Mouse (Mus musculus): ENCODE data around the gene Cmc1. TPM values are rescaled to one million over a fixed set of nuclear protein-coding genes. Genes with fewer than 3 reads are reported as not detected.

Cmc1 gene
- polyA plus RNA-seq (2015; fragmentation: Nextera tagmentation; extraction: Ambion mirVana): 45.9 and 48.5 TPM in 2 replicates

DNA sequence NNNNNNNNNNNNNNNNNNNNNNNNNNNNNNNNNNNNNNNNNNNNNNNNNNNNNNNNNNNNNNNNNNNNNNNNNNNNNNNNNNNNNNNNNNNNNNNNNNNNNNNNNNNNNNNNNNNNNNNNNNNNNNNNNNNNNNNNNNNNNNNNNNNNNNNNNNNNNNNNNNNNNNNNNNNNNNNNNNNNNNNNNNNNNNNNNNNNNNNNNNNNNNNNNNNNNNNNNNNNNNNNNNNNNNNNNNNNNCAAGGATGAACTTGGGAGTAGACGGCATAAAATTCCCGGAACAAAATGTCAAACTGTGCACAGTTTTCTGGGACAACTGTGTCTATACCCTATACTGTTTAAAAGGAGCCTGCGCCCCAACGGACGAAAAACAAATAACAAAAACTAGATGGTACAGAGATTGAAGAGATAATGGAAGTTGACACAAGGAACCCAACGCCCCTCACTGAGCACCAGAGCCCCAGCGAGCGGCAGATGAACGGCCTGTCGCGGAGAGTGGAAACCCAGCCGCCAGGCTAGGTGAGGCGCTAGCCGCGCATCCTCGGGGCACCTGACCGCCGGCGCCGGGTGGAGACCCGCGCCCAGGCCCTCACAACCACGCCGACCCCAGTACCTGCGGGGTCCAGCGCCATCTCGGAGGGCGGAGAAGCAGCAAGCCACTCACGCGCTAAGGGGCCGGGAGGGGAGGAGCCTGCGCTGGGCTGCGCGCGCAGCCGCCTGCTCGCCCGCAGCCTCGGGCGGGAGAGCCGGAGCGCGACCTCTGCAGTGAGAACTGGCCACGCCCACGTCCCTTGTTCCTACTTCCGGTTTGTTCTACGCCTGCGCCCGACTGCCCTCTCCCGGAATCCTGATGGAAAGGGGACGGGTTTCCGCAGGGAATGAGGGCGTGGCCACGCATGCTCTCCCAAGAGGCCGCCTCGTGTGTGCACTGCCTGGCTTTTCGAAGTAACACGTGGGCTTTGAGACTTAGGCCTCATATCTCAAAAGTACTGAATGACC, at the start of gene Cmc1:
Cmc1 (minus strand) TSS at position 771 of the 996 bp plus-strand sequence.
- ATAC-seq: peak; percentile 97
- Histone ChIP-seq H3K9ac (replicated peaks) (peak within 1 kb of the TSS; percentile 88), H3K27me3 (no peaks in the 10 kb centered on the region), H3K4me1 (replicated peaks) (peaks cover 18% of the 10 kb centered on the region), H3K27ac (peak within 1 kb of the TSS; percentile 83), H3K9me3 (no peaks in the 10 kb centered on the region), H3K4me2 (replicated peaks) (peak within 1 kb of the TSS; percentile 62), H3K4me3 (replicated peaks) (peak within 1 kb of the TSS; percentile 81), H3K36me3 (no peaks in the 10 kb centered on the region)
- WGBS: 2% methylated on average over 58 of the region's 58 CpGs

DNA sequence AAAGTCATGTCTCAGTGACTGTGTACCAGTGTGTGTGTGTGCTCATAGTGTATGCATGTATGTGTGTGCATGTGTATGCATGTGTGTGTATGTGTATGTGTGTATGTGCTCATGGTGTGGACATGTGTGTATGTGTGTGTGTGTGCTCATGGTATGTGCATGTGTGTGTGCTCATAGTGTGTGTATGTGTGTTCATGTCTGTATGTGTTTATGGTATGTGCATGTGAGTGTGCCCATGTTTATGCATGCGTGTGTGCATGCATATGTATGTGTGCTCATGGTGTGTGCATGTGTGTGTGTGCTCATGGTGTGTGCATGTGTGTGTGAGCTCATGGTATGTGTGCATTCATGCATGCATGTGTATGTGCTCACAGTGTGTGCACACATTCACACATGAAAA, 48.6 kb upstream of the Cmc1 start:
- 0 out of 2 replicates have a peak, but pooled peaks have one; percentile 20 for ATAC-seq
- 89% methylated on average over 1 of the region's 1 CpGs for WGBS
- Histone ChIP-seq H3K36me3 (no peaks in the 10 kb centered on the region), H3K27ac (no peak overlapping the region), H3K9me3 (no peaks in the 10 kb centered on the region), H3K27me3 (no peaks in the 10 kb centered on the region), H3K4me3 (replicated peaks) (no peak overlapping the region), H3K4me2 (replicated peaks) (no peak overlapping the region), H3K9ac (replicated peaks) (no peak overlapping the region), H3K4me1 (replicated peaks) (peaks cover 9% of the 10 kb centered on the region)

- peaks cover 9% of the 10 kb centered on the region for H3K4me1 ChIP-seq (replicated peaks)
- no peaks in the 10 kb centered on the region for H3K9me3 ChIP-seq
- 75% methylated on average over 9 of the region's 9 CpGs for WGBS
- H3K4me2 ChIP-seq (replicated peaks): no peak overlapping the region
- ATAC-seq: no peak
- H3K4me3 ChIP-seq (replicated peaks): no peak overlapping the region
- H3K36me3 ChIP-seq: no peaks in the 10 kb centered on the region
- no peak overlapping the region for H3K9ac ChIP-seq (replicated peaks)
- H3K27ac ChIP-seq: no peak overlapping the region
- no peaks in the 10 kb centered on the region for H3K27me3 ChIP-seq
Observed at GRCm38 (mm10) chr9:118196661-118197390, 46.8 kb upstream of the Cmc1 start.

- ATAC-seq: no peak
- Histone ChIP-seq H3K4me1 (replicated peaks) (peaks cover 9% of the 10 kb centered on the region), H3K36me3 (no peaks in the 10 kb centered on the region), H3K4me3 (replicated peaks) (no peak overlapping the region), H3K9ac (replicated peaks) (no peak overlapping the region), H3K4me2 (replicated peaks) (no peak overlapping the region), H3K27ac (no peak overlapping the region), H3K9me3 (no peaks in the 10 kb centered on the region), H3K27me3 (no peaks in the 10 kb centered on the region)
- 80% methylated on average over 1 of the region's 1 CpGs for WGBS
Observed at GRCm38 (mm10) chr9:118193263-118193662, 43.3 kb upstream of the Cmc1 start.

GRCm38 (mm10) chr9:118191276-118191675, 41.3 kb upstream of the Cmc1 start:
- Histone ChIP-seq H3K9ac (replicated peaks) (no peak overlapping the region), H3K4me1 (replicated peaks) (0 out of 2 replicates have a peak, but pooled peaks cover 5% of the 10 kb centered on the region), H3K27ac (no peak overlapping the region), H3K9me3 (no peaks in the 10 kb centered on the region), H3K36me3 (no peaks in the 10 kb centered on the region), H3K27me3 (no peaks in the 10 kb centered on the region), H3K4me3 (replicated peaks) (no peak overlapping the region), H3K4me2 (replicated peaks) (no peak overlapping the region)
- no peak for ATAC-seq
- 79% methylated on average over 10 of the region's 10 CpGs for WGBS

GRCm38 (mm10) chr9:118188374-118188773, 38.4 kb upstream of the Cmc1 start:
- H3K4me1 ChIP-seq (replicated peaks): 0 out of 2 replicates have a peak, but pooled peaks cover 2% of the 10 kb centered on the region
- no peak overlapping the region for H3K4me3 ChIP-seq (replicated peaks)
- no peak overlapping the region for H3K27ac ChIP-seq
- H3K36me3 ChIP-seq: no peaks in the 10 kb centered on the region
- no peak for ATAC-seq
- no peaks in the 10 kb centered on the region for H3K9me3 ChIP-seq
- no peak overlapping the region for H3K4me2 ChIP-seq (replicated peaks)
- WGBS: 93% methylated on average over 6 of the region's 6 CpGs
- no peaks in the 10 kb centered on the region for H3K27me3 ChIP-seq
- no peak overlapping the region for H3K9ac ChIP-seq (replicated peaks)

DNA sequence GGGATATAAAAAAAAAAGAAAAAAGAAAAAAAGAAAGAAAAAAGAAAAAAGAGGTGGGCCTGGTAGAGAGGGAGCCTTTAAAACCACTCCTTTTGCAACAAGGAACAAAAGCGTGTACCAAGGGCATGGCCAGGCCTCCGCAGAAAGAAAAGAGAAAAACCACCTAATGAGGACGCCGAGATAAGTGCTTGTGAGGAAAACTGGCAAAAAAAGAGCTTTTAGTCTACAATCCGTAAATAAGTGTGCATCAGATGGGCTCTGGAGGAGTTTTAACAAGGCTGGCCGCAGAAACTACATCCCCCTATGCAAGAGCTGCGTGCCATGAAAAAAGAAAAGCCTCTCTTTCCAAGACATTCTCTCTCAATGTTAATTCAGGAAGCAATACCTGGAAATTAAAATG, 37.4 kb upstream of the Cmc1 start:
- no peak overlapping the region for H3K4me3 ChIP-seq (replicated peaks)
- H3K9me3 ChIP-seq: no peaks in the 10 kb centered on the region
- 57% methylated on average over 7 of the region's 7 CpGs for WGBS
- 0 out of 2 replicates have a peak, but pooled peaks cover 2% of the 10 kb centered on the region for H3K4me1 ChIP-seq (replicated peaks)
- no peak overlapping the region for H3K4me2 ChIP-seq (replicated peaks)
- no peak overlapping the region for H3K9ac ChIP-seq (replicated peaks)
- H3K36me3 ChIP-seq: no peaks in the 10 kb centered on the region
- no peaks in the 10 kb centered on the region for H3K27me3 ChIP-seq
- H3K27ac ChIP-seq: peak overlapping the region; percentile 45; the same call in 1 of the 2 replicates
- no peak for ATAC-seq

GRCm38 (mm10) chr9:118186776-118187175, 36.8 kb upstream of the Cmc1 start:
- ATAC-seq: no peak
- Histone ChIP-seq H3K4me2 (replicated peaks) (no peak overlapping the region), H3K27me3 (no peaks in the 10 kb centered on the region), H3K9ac (replicated peaks) (no peak overlapping the region), H3K4me1 (replicated peaks) (0 out of 2 replicates have a peak, but pooled peaks cover 2% of the 10 kb centered on the region), H3K27ac (no peak overlapping the region), H3K9me3 (no peaks in the 10 kb centered on the region), H3K36me3 (no peaks in the 10 kb centered on the region), H3K4me3 (replicated peaks) (no peak overlapping the region)
- WGBS: 68% methylated on average over 10 of the region's 10 CpGs

DNA sequence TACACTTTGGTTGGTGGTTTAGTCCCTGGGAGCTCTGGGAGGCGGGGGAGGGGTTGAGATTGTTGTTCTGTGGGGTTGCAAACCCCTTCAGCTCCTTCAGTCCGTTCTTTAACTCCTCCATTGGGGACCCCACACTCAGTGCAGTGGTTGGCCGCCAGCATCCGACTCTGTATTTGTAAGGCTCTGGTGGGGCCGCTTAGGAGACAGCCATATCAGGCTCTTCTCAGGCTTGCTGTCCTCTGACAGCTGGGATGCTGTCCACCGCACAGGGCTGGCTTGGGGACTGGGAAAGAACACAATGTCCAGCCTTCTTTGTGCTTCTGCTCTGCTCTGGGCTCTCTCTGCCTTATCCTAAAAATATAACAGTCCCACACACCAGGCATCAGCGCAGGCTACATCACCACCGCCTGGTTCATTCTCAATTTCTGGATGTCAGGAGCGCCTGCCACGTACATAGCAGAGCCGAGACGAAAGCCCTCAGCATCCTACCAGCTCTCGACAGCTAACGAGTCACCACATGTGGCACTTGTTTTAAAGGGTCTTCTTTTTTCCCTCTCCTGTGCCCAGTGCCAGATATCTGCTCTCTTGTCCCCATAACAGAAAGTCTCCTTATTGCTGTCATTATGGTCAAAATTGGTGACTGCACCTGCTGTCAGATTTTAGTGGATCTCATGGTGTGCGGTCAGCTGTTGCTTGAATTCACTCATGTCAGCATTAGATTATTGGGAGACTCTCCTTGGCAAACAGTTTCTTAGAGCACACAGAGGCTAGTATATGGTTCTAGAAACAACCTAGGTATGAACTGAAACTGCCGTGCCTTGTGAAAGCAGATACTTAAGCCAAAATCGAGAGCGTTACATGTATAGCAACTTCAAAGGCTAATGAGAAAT, 29.4 kb upstream of the Cmc1 start:
- no peaks in the 10 kb centered on the region for H3K27me3 ChIP-seq
- H3K9me3 ChIP-seq: no peaks in the 10 kb centered on the region
- WGBS: 86% methylated on average over 18 of the region's 18 CpGs
- no peaks in the 10 kb centered on the region for H3K4me1 ChIP-seq (replicated peaks)
- H3K4me2 ChIP-seq (replicated peaks): no peak overlapping the region
- H3K9ac ChIP-seq (replicated peaks): no peak overlapping the region
- ATAC-seq: no peak
- no peaks in the 10 kb centered on the region for H3K36me3 ChIP-seq
- H3K4me3 ChIP-seq (replicated peaks): no peak overlapping the region
- no peak overlapping the region for H3K27ac ChIP-seq

DNA sequence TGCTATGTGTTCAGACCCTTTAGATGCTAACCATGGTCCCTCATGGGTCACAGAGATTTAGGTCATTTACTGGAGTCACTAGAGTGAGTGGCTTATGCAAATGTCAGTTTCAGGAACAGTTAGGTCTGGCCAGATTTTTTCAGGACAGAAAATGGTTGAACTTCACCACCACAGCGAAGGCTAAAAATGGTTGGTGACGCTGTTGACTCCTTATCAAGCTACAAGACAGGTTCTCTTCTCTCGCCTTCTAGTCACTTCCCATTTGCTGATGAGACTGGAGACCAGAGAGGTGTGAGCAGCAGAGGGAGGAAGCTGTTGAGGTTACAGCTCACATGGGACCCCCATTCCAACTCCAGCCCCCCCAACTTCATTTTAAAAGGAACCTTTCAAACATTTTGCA, 26.7 kb upstream of the Cmc1 start:
- H3K4me1 ChIP-seq (replicated peaks): no peaks in the 10 kb centered on the region
- no peak overlapping the region for H3K4me3 ChIP-seq (replicated peaks)
- no peak for ATAC-seq
- WGBS: 94% methylated on average over 3 of the region's 3 CpGs
- no peak overlapping the region for H3K9ac ChIP-seq (replicated peaks)
- H3K27ac ChIP-seq: no peak overlapping the region
- H3K4me2 ChIP-seq (replicated peaks): no peak overlapping the region
- no peaks in the 10 kb centered on the region for H3K27me3 ChIP-seq
- peaks cover 4% of the 10 kb centered on the region; the same call in 1 of the 2 replicates for H3K9me3 ChIP-seq
- no peaks in the 10 kb centered on the region for H3K36me3 ChIP-seq

GRCm38 (mm10) chr9:118175411-118175810, 25.4 kb upstream of the Cmc1 start:
- H3K4me1 ChIP-seq (replicated peaks): no peaks in the 10 kb centered on the region
- no peak overlapping the region for H3K27ac ChIP-seq
- ATAC-seq: no peak
- peaks cover 4% of the 10 kb centered on the region; the same call in 1 of the 2 replicates for H3K9me3 ChIP-seq
- no peak overlapping the region for H3K4me3 ChIP-seq (replicated peaks)
- H3K36me3 ChIP-seq: no peaks in the 10 kb centered on the region
- no peak overlapping the region for H3K9ac ChIP-seq (replicated peaks)
- H3K4me2 ChIP-seq (replicated peaks): no peak overlapping the region
- WGBS: 92% methylated on average over 4 of the region's 4 CpGs
- H3K27me3 ChIP-seq: no peaks in the 10 kb centered on the region

Measured in midbrain, embryonic 13.5 days (tissue).